Mouse (Mus musculus): ENCODE data around the gene Cd40. TPM values are rescaled to one million over a fixed set of nuclear protein-coding genes. Genes with fewer than 3 reads are reported as not detected.

Gene Cd40
- under 1 TPM; 0.95 to 0.96 TPM for total RNA-seq (2021)
- long read RNA-seq, experiment 1, partial matches to known transcripts, result 0 of 2 reads
- long read RNA-seq, experiment 1, other reads (novel, unspliced or antisense), result 0 of 2 reads
- long read RNA-seq, experiment 2, partial matches to known transcripts, result 1 of 2 reads
- long read RNA-seq, experiment 2, other reads (novel, unspliced or antisense), result 0 of 2 reads

DNA sequence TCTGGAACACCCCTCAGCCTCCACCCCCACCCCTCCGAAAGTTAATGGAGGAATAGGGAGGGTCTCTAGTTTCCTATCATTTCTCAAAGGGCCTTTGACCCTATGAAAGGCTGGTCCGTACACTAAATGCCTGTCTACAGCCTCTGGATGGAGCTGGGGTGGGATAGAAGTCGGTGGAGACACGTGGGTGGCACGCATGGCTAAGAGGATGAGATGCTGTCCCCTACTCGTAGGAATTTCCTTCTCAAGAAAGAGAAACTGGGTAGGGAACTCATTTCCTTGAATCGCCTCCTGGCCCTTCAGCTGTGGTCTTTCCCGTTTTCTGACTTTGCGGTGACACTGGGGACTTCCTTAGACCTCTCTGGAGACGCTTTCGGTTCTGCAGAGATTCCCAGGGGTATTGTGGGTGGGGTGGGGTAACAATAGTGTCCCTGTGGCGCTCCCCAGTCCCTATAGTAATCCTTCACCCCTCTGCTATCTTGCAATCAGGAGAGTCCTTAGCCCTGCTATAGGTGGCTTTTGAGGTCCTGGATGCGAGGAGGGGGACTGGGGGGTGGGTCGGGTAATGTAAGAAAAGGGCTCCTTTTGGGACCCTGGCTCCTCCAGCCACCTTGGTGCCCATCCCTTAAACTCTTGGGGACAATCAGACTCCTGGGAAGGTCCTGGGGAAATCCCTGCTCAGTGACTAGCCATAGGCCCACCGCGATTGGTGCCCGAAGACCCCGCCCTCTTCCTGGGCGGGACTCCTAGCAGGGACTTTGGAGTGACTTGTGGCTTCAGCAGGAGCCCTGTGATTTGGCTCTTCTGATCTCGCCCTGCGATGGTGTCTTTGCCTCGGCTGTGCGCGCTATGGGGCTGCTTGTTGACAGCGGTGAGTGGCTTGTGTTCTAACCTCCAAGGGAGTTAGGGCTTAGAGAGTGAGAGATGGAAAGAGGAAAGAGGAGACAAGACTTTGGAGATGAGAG lies at the start of gene Cd40:
Cd40 (plus strand) TSS at position 740 of the 965 bp plus-strand sequence.
- peak; percentile 44 for DNase-seq

DNA sequence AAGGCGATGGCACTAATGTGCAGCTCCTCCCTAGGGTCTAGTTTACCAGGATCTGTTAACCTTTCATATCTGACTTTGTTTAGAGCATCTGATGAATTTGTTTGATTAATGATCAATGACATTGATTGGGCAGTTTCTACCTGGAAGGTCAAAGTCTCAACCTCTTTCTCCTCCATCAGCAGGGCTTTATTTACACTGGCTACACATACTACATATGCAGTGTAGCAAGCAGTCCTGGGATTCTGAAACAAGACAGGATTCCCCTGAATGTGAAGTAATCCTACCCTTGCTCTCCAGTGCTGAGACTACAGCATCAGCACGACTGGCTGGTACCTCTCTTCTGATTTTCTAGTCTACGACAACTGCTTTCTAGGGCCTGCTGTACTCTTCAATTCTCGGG lies 48.6 kb upstream of the Cd40 start:
- no peak for DNase-seq

DNA sequence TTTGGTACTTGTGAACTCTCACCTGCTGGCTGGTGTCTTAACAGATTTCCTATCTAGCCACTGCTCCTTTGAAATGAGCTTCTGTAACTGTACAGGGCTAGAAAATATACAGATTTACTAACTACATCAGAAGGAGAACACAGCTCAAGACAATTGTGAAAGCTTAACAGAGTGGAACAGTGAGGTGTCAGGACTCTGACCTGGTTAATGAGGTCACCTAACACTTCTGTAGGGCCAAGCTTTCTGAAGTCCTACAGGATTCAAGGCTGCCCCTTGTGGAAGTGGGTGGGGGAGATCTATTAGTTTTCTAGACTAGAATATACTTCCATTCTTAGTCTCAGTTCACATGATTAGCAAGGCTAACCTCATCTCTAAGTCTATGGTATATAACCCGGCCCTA lies 47.4 kb upstream of the Cd40 start:
- DNase-seq, result no peak

DNA sequence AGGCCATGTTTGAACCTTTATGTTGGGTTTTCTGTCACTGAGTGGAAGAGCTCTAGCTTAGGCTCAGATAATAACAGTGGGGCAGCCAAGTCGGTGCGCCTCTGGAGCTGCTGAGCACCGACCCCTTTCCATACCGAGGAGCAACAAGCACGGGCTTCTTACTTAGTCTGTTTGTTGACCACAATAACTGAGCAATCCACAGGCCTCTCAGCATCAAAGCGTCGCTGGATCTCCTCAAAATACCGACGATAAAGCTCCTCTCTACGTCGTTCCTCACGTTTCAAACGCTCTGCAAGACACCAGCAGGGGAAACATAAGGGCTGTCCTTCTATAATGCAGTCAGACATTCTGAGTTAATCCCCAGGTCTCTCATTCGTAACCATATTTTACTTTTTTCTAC lies 46.3 kb upstream of the Cd40 start:
- DNase-seq, result no peak

DNA sequence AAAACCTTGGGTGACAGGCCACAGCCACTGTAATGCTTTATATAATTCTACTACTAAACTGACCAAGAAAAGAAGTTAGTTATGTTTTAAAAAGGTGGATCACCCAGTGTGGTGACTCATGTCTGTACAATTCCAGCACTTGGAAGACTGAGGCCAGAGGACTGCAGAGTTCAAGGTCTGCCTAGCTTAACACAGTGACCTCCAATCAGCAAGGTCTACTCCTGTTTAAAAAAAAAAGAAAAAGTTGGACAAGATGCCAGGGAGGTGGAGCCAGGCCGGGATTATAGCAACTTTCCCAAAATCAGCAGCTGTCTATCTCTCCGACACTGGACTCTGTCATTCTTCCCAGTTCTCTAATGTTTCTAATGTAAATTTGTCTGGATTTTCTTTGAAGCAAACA lies 45.8 kb upstream of the Cd40 start:
- DNase-seq, result no peak

DNA sequence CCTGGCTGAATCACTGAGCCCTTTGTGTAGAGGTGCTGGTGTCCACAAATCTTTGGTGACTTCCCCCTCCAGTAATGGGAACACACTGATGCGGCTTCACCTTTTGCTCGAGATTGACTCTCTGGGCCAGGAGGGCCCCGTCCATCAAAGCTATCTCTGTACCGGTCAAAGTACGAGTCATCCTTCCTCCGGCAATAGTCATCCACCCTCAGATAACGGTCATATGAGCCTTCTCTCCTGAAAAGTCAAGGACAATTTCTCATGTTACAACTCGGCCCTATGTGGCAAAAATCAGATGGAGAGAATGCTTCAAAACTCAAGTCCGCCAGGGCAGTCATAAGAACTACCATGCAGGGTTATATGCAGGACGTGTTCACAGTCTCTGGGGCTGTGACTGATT lies 45.1 kb upstream of the Cd40 start:
- no peak for DNase-seq

DNA sequence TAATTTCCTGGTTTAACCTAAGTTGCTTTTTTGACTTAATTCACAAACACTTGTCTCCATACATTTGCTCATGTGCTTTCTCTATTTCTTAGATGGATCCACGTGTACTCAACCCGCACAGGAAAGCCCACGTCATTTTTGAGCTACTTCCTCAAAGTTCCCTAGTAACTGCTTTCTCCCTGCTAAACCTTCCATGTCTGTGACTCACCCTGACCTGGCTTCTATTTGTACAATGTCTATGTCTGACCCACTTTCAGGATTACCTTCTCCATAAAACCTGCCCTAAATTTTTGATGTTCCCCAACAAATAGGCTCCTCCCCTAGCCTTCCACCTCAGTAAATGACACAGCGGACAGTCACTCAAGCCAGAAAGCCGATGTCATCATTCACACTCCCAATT lies 40.5 kb upstream of the Cd40 start:
- no peak for DNase-seq

DNA sequence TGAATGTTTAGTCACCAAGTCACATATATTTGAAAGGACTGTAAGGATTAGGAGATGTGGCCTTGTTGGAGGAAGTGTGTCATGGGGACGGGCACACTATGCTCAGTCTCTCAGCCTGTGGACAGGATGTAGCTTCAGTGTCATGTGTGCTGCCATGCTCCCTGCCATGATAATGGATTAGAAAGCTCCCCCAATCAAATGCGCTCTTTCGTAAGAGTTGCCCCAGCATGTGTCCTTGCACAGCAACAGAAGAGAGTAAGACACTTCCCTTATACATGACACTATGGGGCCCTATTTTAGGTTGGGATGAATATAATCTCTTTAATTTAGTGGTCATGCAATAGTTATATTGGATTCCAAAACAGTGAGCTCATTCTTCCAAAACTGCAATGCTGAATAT lies 34.9 kb upstream of the Cd40 start:
- DNase-seq, result no peak

DNA sequence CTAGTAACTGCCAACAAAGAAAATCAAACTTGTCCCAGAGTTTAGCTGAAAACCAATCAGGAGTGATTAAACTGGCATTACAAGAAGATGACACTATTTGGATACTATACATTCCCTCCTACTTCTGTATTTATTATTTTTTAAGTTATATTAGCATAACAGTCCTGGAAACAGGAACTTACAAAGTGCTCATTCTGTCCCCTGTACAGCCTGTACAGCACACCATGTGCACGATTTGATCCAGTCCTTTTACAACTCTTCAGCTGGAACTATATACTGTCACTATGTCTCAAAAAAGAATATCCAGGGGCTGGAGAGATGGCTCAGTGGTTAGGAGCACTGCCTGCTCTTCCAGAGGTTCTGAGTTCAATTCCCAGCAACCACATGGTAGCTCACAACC lies 28.3 kb upstream of the Cd40 start:
- no peak for DNase-seq

DNA sequence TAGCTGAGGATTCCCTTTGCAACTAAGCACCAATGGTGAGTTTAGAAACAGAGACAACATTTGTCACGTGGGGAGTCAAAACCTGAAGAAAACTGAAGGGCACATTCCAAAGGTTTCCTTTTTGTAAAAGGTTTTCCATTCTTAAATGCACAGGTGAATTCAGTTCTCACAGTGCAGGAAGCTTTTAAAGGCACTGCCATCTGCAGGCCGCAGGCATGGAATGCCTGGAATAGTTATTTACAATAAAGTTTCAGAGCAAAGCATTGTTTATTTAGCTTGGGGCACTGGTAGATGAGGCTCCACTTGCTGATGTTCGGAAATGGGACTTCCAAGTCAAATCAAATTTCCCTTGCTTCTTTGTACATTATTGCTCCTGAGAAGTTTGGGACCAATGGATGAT lies 22.9 kb upstream of the Cd40 start:
- no peak for DNase-seq

DNA sequence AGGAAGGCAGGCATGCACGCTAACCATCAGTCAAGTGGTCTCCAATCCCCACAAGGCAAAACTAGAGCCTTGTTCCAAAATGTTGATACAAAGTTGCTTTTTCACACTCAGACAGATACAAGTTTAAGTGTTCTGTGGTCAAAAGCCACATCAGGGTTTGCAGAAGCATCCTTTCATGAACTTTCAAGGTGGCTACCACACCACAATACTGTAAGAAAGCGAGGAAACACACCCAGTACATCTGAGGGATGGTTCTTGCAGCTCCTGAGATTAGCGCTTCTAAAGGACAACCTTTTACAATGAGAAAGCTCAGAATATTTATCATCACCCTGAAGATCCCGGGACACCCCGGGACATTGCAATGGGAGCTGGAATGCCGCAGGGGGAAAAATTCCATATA lies 22.1 kb upstream of the Cd40 start:
- DNase-seq, result no peak

DNA sequence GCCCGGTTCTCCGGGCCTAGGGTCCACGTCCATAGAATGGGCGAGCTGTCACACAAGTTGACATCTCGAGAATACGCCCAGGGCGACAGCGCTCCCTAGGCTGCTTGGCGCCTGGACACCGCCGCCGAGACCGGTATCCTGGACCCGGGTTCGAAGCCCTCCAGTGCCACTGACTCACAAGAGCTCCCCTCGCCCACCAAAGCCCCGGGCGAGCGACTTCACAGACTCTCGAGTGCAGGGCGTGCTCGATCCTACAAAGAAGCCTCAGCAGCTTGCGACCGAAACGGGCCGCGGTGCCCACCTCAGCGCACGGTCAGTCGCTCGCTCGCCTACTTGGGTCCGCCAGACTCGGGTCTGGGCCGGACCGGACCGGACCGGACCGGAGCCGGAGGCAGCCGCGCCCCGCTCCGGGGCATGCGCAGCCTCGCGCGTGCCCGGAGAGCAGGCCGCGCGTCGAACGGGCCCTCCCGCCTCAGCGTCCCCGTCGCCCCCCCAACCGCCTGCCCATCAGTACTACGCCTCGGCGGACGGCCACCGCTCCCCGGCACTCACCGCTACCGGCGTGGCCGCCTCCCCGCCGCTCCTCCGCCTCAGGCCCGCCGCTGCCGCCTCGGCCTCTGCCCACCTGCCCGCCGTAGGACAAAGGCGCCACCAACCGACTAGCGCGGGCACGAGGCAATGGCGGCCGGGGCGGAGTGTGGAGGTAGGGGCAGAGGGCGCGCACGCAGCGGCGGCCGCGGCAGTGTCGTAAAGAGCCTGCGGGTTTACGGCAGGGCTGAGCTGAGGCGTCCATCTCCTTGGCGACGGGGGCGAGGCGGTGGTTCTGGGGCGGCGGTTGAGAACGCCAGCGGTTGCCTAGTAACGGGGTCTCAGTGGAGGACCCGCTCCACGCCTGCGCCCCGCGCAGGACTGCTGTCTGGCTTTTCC lies 21.0 kb upstream of the Cd40 start, which contains the start of gene Ncoa5:
Ncoa5 (minus strand) TSS at position 737 of the 927 bp plus-strand sequence.
- peak; percentile 96 for DNase-seq

DNA sequence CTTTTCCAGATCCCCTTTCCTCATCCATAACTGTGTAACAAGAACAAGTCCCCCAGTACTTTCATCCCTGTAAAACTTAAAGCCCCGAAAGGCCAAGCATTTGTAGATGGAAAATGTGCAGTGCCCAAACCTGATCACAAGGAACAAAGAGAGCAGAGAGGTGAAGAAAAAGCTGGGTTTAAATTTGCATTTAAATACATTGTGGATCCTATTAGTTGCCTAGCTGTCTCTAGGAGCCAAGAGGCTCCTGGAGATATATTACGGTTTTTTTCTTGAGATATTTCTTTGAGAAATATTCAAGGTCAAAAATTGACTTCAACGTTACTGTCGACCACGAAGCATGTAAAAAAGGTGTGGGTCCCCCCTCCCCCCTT lies 20.4 kb upstream of the Cd40 start:
- no peak for DNase-seq

DNA sequence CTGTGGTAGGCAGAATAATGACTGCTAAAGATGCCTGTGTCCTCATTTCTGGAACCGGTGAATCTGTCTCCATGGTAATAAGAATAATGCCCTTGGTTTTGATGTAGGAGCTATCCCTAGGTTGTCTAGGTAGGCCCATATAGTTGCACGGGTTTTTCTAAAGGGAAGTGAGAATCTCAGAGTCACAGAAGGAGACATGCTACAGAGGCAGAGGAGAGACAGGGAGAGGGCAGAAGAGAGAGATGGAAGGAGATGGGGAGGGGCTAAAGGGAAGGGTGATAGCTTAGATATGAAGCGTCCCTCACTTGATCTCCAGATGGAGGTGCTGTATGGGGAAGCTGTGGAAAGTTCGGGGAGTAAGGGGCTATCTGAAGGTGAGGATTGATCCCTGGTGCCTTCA lies 18.0 kb upstream of the Cd40 start:
- DNase-seq, result no peak

DNA sequence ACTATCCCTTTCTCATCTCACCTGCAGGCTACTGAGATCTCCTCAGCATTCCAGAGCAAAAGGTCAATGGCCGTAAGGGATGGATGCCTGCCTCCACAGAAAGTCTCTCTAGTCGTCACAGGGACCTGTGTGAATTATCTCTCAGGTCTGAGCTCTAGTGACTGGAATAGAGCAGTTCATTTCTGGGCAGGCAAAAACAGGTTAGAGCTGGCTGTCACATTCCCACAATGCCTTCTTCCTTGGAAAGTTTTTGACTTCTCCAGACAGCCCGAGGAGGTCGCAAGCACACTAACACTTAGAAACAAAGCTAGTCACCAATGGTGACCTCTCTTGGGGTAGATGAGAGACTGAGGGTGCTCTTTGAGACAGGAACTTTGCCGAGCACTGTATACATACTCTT lies 13.3 kb upstream of the Cd40 start:
- DNase-seq, result no peak

DNA sequence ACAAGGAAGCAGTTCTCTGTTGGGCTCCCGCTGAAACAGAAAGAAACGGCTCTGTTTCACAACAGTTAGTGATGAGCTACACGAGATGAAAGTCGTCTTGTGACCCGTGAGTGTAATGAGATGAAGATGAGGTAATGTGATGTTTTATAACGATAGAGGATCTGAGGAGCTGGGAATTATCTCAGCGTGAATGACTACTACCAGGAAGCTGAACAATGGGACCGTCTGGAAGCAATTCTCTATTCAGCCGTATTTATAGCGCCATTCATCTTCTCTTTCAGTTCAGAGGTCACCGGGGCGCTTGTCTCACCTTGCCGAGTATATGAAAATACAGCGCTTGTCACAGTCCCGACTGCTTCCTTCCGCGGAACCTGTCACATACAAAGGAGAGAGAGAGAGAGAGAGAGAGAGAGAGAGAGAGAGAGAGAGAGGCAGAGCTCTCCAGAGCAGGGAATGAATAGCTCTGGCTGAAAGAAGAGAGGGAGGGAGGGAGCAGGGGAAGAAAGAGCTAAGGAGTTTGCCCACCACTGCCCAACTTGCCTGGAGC lies 12.3 kb upstream of the Cd40 start:
- no peak for DNase-seq

DNA sequence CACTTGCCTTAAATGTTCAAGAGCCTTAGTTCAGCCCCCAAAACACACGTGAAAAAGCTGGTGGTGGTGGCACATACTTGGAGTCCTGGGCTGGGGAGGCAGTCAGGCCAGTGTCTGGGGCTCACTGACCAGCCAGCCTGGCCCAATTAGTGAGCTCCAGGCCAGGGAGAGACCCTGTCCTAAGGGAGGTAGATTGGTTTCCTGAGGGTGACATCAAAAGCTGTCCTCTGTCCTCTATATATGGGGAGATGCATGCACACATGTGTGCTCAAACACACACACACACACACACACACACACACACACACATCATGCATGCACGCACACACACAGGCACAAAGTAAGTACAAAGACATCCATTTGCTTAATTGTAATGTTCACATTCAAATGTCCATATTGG lies 11.7 kb upstream of the Cd40 start:
- DNase-seq, result no peak

DNA sequence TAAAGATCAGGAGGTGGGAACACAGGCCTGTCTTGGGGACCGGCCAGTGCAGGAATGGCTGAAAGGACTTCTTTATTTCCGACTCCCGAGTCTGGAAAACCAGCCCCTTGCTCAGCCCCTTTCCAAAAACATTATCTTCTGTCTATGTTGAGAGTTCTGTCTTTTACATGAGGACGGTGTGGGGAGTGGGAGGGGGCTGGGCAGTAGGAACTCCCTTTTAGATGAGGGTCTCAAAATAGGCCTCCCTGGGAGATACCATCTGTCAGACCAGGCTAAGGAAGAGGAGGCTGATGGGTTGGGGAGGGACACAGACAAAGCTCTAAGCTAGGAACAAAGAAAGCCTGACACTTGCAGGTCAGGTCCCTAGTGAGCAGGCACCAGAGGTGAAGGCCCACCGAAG lies 6.4 kb upstream of the Cd40 start:
- no peak for DNase-seq

DNA sequence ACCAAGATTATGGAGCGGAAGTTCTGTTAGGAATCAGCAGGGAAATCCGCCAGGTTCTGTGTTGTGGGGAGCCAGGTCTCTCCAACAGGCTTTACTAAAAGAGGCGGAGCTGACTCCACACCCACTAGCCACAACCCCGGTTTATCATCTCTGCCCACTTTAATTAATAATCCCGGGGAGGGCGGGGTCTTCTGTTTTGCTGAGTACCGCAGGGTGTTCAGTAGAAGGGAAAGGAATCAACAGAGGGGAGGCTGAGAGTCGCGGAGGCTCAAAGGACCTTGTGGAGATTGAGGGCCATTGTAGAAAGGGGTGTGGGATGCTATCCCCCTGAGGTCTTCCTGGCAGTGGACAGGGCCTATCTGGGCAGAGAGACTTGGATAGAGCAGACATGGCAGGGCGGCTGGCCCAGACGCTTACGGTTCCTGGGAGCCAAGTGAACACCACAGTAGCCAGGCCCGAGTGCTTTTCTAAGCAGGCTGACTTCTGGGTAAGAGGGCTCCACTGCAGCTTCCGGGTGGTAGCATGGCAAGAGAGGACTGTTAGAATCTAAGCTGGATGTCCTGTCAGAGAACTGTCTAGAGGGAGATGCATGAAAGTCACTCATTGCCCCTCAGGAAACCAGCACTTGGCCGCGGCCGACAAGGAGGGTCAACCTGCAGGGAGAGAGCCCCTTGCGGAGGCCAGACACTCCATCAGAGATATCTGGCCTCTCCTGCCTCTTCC lies 4.4 kb upstream of the Cd40 start:
- no peak for DNase-seq

DNA sequence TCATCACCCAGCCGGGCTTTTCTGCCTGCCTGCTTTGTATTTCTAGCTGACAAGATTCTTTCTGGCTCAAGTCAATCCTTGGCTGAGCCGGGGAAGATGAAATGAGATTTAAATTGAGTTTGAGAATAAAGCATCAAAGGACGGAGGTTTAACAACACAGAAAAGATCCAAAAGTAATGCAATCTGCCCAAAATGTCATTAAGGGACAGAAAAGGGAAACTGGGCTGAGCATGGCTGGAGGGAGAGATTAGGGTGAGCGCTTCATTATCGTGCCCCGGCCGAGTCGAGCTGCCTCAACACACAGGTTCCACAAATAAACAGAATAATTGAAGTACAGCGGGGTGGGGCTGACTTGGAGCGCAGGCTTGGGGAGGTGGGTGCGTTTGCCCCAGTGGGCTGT lies 3.9 kb upstream of the Cd40 start:
- no peak for DNase-seq

DNA sequence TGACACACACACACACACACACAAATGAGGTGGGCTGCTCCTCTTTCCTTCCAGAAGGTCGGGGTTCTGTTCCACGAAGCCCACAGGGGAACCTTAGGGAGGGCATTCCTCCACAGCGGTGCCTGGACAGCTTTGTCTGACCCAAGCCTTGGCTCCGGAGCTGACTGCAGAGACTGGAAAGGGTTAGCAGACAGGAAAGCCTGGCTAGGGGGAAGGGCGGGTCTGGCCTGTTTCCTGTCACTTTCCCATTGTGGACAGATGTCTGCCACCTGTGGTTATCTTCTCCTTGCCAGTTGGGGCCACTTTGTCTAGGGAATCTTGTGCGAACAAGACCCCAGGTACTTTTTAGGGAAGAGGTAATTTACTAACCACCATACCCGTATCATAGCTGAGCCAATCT lies 478 bp downstream of the Cd40 start:
- no peak for DNase-seq

All from gastrocnemius, postnatal 10 days (tissue).